Mouse (Mus musculus): ENCODE data around the gene 4930523C07Rik. TPM values are rescaled to one million over a fixed set of nuclear protein-coding genes. Genes with fewer than 3 reads are reported as not detected.

4930523C07Rik gene
- polyA plus RNA-seq, 1 experiment from 2014 or later = 2.7 TPM

Other genes with a start within 250 kb of the 4930523C07Rik start
- gene Tnn, start 109.2 kb downstream of the 4930523C07Rik start, polyA plus RNA-seq (2016; fragmentation: Nextera tagmentation; extraction: Ambion mirVana) = 0.11 and 0.13 TPM in 2 replicates
- gene Mrps14, start 150.8 kb downstream of the 4930523C07Rik start, polyA plus RNA-seq (2016; fragmentation: Nextera tagmentation; extraction: Ambion mirVana) = 215 and 217 TPM in 2 replicates
- gene Cacybp, start 168.5 kb downstream of the 4930523C07Rik start, polyA plus RNA-seq (2016; fragmentation: Nextera tagmentation; extraction: Ambion mirVana) = 268 and 274 TPM in 2 replicates

All from midbrain, embryonic 12.5 days (tissue).